Mouse (Mus musculus): ENCODE data around the gene Pik3c2b. TPM values are rescaled to one million over a fixed set of nuclear protein-coding genes. Genes with fewer than 3 reads are reported as not detected.

The Pik3c2b gene
- total RNA-seq, 2 experiments from 2014 or later: 12.3 to 17.3 TPM

DNA sequence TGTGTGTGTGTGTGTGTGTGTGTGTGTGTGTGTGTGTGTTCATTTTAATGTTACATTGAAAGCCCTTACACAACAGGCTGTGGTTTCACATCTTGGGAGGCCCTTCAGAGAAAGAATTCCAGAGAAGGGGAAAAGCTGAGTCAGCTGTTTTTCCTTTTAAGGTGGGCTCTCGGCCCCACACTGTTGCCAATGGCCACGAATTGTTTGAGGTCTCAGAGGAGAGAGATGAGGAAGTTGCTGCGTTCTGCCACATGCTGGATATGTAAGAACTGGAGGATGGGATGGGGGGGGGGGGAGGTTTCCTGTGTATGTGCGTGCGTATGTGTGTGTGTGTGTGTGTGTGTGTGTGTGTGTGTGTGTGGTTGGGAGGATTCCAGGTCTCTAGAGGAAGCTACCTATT, 24.7 kb downstream of the Pik3c2b start:
- no peak for DNase-seq (ENCODE audit: extremely low spot score in 1 of 2, low spot score in 1 of 2)

DNA sequence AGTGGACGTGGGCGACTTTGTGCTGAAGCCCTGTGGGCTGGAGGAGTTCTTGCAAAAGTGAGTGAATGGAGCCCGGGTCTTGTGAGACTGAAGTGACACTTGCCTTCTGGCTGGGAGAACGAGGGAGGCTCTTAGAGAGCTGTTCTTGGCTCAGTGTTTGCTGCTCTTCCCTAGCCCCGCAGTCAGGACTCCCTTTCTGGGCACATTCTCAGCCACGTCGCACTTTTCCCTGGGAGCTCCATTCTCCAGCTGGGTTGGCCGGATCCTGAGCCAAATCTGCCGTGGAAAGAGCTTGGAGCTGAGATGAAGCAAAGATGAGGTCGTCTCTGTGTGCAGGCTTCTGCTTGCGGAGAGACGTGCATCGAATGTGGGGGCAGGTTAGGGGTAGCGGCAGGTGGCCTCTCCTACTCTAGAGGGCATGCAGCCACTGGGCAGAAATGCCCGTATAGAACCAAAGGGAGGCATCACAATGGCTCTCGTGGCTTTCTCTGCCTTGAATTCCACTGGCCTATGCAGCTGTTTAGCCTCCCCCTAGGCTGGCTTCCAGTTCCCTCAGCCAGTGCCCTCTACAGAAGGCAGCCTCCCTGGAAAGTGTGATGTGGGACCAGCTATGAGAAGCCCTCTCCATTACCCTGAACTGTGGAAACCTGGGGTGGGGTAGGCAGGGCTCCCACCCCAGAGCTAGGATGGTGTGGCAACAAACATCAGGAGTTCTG, 26.4 kb downstream of the Pik3c2b start:
- DNase-seq (ENCODE audit: extremely low spot score in 1 of 2, low spot score in 1 of 2): peak in 1 of 2 experiments; percentile 28

DNA sequence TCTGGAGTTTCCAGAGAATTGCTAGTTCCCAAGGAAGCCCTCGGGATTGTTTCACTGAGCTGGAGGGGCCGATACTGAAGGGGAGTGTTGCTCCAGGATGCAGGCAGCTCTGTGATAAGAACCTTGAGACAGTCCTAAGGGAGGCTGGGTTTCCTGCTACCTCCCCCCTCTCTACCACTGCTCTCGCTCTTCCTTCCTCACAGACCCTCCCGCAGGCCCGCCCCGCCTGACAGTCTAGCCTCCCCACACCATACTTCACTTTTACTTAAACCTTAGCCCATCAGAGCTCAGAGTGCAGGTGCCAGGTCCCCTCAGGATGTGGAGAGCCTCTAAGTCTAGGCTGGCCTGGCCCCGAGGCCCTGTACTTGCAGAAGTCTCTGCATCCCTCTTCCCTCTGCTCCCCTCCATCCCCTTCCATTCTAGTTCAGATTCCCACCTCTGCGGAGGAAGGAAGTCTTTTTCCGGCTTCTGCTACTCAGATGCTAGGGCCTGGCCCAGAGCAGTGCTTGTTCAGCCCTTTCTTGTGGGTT, 27.9 kb downstream of the Pik3c2b start:
- no peak for DNase-seq (ENCODE audit: extremely low spot score in 1 of 2, low spot score in 1 of 2)

DNA sequence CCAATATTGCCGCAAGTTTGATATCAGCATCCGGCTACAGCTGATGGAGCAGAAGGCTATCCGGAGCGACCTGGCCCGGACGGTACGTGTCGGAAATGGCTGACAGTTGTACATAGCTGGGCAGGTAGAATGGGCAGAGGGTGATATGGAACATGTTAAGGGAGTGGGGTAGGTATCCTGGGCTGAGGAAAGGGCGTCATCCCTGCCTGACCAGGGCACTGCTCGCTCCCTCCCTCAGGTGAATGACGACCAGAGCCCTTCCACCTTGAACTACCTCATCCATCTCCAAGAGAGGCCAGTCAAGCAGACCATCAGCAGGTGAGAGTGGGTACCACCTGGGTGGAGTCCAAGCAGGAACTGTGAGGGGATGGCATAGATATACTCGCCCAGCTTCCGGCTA, 29.1 kb downstream of the Pik3c2b start:
- DNase-seq (ENCODE audit: extremely low spot score in 1 of 2, low spot score in 1 of 2): no peak

DNA sequence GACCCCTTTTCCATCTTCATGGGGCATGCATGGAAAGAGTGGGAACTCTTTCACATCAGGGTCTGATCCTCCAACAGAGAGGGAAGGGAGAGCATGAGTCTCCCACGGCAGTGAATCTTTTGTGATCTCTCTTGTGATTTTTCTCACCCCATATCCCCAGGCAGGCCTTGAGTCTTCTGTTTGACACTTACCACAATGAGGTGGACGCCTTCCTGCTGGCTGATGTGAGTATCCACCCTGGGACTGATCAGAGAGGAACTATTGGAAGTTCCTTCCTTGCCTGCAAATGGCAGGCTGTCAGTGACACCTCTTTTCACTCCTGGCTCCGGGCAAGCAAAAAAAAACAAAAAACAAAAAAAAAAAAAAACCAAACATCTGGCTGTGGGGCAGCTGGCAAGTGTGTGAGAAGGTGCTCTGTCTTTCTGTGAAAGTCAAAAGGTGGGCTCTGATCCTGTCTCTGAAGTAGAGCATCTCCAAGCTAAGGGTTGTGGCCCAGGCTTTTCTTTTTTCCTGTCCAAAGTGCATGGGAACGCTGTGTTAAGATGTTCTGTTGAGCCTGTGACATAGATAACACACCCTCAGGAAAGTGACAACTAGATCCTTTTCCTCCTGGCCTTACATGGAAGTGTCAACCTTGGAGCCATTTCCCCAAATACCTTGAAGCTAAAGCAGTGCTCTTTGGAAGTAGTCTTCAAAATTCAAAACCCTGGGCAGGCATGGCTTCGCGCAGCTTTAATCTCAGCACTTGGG, 30.4 kb downstream of the Pik3c2b start:
- no peak for DNase-seq (ENCODE audit: extremely low spot score in 1 of 2, low spot score in 1 of 2)

DNA sequence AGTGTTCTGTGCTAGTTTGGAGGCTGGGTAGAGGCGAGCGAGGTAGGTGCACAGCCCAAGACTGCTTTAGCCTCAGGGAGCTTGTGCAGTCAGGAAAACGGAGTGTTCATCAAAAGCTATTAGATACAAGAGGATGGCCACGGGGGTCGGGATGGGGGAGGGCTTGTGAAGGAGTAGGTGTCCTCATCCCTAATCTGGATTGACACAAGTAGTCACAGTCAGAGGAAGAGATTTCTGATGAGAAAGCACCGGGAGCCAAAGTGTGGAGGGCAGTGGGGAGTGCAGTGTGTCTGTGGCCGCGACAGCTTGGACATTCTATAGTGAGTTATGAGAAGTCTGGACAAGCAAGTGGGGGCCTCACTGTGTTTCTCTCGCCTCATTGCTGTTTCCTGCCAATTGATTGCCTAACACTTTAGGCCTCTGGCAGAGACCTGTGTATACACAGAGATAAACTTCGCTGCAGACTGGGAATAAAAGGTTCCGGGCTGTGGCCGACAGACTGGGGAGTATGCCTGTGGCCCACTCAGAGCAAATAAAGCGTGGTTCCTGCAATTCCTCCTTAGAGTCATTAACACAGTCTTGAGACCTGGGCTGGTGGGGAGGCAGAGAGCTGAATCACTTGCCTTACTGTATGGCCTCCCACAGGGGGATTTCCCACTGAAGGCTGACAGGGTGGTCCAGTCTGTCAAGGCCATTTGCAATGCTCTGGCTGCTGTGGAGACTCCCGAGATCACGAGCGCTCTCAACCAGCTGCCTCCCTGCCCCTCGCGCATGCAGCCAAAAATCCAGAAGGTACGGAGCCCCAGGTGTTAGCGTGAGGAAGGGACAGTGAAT, 31.4 kb downstream of the Pik3c2b start:
- no peak for DNase-seq (ENCODE audit: extremely low spot score in 1 of 2, low spot score in 1 of 2)

DNA sequence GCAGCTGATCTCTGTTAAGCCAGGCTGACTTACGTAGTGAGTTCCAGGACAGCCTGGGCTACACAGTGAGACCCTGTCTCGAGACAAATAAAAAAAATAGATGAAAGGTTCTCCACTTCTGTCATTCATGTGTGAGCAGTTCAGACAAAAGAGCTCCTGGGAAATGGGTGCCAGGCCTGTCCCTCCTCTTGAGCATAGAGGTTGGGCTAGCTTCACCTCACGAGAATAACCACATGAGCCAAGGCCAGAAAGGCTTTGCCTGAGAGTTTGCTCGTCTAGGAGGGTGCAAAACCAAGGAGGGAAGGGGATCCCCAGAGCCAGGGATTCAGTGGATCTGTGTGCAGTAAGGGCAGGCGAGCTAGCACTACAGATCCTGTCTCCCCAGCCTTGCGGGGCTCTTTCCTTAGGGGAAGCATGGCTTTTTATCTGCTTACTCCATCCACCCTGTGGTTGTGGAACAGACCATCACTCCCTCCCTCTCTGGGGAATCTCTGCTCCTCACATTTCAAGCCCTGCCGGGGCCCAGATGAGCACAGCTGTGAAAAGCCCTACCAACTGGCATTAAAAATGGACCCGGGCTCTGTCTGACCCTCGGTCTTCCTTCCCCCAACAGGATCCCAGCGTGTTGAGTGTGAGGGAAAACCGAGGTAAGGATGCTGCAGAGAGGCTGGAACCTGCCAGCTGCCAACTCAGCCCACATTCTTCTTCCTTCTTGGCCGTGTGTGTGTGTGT, 32.3 kb downstream of the Pik3c2b start:
- DNase-seq (ENCODE audit: extremely low spot score in 1 of 2, low spot score in 1 of 2): no peak

DNA sequence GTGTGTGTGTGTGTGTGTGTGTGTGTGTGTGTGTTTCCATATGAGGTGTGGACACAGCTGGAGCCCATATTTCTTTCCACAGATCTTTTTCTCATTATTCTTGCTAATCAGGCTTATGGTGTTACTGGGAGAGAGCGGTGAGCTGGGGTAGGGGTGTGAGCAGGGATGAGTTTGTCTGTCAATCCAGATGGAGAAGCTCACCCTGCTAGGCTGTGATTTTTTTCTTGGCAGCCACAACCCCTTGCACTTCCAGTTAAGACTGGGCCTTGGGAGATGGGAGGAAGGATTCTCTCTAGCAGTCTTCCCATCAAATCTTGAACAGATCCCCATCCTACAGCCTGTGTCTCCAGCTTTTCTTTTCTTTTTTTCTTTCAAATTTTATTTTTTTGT, 32.9 kb downstream of the Pik3c2b start:
- DNase-seq (ENCODE audit: extremely low spot score in 1 of 2, low spot score in 1 of 2): no peak

DNA sequence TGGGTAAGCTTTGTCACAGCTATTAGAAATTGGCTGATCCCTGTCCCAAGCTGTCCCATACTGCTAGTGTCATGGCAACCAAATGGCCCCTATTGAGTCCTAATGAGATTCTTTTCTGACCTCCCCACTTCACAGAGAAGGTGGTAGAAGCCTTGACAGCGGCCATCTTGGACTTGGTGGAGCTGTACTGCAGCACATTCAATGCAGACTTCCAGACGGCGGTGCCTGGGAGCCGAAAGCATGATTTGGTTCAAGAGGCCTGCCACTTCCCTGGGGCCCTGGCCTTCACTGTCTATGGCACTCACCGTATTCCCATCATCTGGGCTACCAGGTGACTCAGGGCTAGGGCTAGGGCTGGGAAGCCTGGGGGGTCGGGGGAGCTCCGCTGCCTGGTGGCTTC, 34.0 kb downstream of the Pik3c2b start:
- DNase-seq (ENCODE audit: extremely low spot score in 1 of 2, low spot score in 1 of 2): no peak

DNA sequence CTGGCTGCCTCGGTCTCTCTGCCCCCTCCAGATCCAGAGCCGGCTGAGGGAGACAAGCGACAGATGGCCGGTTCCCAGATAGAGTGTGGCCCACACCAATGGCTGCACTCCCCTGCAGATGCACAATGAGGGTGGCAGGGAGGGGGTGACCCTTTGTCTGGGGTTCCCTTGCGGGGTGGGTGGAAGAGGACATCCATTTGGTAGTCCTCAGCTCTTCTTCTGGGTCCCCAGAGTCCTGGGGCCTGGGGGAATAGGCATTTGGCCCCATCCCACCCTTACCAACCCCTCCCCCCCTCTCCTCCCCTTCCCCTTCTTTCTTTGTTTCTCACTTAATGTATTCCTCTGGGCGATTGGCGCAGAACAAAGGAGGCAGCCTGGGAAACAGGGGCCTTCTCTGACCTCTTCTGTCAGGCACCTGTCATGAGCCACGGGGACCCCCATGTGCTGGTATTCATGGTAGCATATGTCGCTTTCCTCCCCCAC, 34.7 kb downstream of the Pik3c2b start:
- DNase-seq (ENCODE audit: extremely low spot score in 1 of 2, low spot score in 1 of 2): no peak

DNA sequence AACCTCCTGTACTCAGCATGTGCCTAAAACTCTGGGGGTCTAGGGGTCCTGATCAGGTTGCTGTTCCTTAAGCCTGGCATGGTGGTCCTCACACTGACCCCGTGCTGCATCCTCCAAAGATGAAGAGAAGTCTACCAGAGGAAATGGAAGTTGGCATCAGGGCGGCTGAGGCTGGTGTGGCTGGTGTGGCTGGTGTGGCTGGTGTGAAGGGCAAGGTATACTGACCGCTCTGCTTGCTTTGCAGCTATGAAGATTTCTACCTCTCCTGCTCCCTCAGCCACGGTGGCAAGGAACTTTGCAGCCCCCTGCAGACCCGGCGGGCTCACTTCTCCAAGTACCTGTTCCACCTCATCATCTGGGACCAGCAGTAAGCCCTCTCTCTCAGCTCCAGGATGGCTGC, 35.2 kb downstream of the Pik3c2b start:
- DNase-seq (ENCODE audit: extremely low spot score in 1 of 2, low spot score in 1 of 2): no peak

DNA sequence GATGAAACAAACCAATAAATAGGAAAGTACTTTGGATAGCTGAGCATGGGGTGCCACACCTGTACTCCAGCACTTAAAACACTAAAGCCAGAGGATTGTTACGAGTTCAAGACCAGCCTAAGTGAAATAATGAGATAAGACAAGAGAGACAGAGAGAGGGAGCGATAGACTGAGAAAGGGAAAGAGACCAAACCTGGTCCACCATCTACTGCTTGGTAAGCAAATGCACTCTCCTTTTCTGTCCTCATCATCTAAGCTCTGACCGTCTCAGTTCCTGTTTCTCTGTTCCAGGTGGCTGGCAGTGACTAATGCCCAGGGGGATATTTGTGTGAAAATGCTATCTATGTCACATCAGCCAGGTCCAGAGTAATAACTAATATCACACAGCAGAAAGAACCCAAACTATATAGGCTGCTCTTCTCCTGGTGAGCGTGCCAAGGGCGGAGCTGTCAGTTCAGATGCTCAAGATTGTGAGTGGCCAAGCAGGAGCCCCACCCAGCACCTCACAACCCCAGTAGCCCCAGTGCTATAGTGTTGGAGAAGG, 37.6 kb downstream of the Pik3c2b start:
- DNase-seq (ENCODE audit: extremely low spot score in 1 of 2, low spot score in 1 of 2): no peak

DNA sequence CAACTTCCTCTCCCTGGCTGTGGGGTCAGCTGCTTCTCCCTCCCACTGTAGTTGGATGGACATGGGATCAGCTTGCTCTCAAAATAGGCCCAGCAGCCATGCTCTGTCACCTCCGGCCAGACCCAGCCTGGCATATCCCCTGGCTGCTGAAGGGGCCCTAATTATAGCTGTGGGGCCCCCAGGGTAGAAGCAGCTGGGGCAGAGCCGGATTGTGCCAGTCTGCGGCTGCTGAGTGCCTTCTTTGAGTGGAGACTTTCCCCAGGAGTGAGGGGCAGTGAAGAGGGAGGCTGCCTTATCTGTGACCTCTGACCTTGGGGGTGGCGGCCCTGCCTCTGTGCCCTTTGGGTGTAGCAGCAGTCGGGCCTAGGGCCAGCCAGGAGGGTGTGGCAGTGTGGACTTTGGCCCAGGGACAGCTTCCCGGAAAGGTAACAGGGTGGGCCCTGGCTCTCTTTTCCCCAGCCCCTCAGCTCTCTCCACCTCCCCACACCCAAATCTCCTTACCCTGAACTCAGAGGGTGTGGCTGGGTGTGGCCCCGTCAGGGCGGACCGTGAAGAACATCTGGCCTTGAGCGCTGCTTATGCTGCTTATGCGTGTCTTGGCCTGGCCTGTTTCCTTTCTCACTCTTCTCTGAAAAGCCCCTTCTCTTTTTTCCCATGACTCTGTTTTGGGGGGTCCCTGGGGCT, 38.6 kb downstream of the Pik3c2b start:
- DNase-seq (ENCODE audit: extremely low spot score in 1 of 2, low spot score in 1 of 2): no peak

DNA sequence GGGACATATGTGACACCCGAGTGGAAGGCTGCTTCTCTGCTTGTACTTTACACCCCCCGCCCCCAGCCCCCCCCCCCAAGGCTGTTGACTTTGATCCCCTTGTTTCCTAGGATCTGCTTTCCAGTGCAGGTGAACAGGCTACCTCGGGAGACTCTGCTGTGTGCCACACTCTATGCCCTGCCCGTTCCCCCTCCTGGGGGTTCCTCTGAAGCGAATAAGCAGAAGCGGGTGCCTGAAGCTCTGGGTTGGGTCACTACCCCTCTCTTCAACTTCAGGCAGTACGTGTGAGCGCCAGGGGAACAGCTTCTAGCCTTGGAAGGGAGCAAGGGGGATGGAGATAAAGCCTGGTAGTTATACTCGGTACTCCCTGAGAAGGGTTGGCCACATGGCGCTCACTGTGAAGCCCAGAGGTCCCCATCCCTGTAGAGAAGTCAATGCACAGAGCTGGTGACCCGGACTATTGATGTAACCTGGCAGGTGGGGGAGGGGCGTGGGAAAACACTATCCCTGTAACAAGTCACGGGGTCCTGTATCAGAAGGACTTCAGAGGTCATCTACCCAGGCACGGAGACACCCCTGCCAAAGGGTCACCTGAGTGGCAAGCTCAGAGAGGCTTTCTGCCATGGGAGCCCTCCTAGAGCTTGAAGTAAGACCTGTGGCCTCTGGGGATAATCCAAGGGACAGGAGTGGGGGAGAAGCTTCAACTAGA, 39.4 kb downstream of the Pik3c2b start:
- no peak for DNase-seq (ENCODE audit: extremely low spot score in 1 of 2, low spot score in 1 of 2)

DNA sequence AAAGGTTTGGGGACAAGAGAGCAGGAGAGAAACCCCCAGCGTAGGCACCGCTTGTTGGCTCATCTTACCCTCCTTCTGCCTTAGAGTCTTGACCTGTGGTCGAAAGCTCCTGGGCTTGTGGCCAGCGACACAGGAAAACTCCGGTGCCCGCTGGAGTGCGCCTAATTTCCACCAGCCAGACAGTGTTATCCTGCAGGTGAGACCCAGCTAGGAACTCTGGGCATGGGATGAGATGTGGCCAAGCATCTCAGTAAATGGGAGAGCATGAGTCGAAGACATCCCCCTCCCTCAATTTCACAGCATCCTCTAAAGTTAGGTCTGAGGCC, 39.9 kb downstream of the Pik3c2b start:
- no peak for DNase-seq (ENCODE audit: extremely low spot score in 1 of 2, low spot score in 1 of 2)

DNA sequence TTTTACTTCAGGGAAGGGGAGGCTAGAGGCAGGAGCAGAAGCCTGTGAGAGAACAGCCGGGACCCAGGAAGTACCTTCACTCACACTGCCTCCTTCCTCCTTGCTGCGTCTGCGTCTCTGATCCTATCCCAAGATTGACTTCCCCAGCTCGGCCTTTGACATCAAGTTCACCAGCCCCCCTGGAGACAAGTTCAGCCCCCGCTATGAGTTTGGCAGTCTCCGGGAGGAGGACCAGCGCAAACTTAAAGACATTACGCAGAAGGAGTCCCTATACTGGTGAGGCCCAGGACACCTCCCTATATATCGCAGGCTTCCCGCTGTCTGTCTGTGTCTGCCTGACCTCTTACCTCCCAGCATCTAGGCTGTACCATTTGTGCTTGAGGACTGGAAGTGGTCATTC, 41.3 kb downstream of the Pik3c2b start:
- DNase-seq (ENCODE audit: extremely low spot score in 1 of 2, low spot score in 1 of 2): no peak

DNA sequence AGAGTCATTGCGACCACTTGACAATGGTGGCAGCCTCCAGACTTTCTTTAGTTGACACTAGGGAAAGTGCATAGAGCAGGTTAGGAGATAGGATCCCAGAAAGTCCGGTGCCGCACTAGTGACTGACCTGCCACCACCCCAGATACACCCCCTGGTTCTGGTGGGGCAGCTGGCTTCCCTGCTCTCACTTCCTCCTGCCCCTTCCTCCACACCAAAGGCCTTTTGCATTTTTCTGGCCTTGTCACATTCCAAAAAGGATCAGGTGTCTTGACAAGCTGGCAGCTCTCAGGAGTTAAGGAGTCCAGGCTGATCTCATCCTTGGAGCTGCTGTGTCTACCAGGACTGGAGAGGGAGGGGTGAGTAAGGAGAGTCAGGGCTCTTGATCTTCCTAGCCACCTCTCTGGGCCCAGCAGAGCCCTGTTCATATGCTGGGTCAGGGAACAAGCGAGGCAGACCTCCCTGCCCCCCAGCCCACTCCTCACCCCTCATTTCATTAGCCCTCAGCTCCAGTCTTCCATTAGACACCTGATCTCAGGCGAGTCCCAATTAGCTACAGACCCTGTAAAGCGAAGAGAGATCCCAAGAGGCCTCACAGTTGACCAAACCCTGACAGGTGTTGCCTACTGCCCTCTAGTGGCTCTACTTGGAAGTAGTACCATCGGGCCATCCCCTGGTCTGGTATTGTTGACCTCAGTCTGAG, 41.9 kb downstream of the Pik3c2b start:
- peak in 1 of 2 experiments; percentile 63 for DNase-seq (ENCODE audit: extremely low spot score in 1 of 2, low spot score in 1 of 2)

DNA sequence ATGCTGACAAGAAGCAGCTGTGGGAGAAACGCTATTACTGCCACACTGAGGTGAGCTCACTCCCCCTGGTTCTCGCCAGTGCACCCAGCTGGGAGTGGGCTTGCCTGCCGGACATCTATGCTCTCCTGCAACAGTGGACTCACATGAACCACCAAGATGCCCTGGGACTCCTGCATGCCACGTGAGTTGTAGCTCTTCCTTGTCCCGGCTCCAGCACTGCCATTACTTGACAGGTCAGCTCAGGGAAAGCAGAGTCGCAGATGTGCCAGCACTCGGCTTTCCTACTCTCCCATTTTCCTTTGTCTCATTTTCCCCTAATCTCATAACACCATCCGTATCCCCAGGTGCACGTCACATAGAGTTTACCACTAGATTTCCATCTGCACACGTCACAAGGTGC, 42.7 kb downstream of the Pik3c2b start:
- DNase-seq (ENCODE audit: extremely low spot score in 1 of 2, low spot score in 1 of 2): no peak

All from layer of hippocampus, postnatal 25 days (tissue).